In genomic region chr4:86689056-86689735, GRCm38 (mm10) we compare ENCODE assay signal across 15 mouse cellular contexts. TPM values are rescaled to one million over a fixed set of nuclear protein-coding genes. Genes with fewer than 3 reads are reported as not detected.
DNase-seq lines count a peak whose midpoint lies in the region; ATAC-seq and TF ChIP-seq lines count a peak whose summit lies in the region.
"Had no signal": no experiment of that assay in that cellular context is flagged by ENCODE, and none has a peak within 500 bp of the region (broad histone marks: within the 10 kb centered on the region; RNA-seq: fewer than 3 reads in every experiment).

No protein-coding gene starts in this region.

- TF ChIP-seq EP300 in lung, postnatal 0 days (IDR thresholded peaks at IDR 0.05): no peak

- peaks cover 55% of the 10 kb centered on the region for H3K4me1 ChIP-seq in bone marrow macrophage, adult 2 months (ENCODE audit: control insufficient read depth, insufficient read depth, low read length)
- peaks cover 11% of the 10 kb centered on the region for H3K4me1 ChIP-seq in lung, postnatal 0 days (ENCODE audit: insufficient read depth, low read depth, low read length)
- H3K4me1 ChIP-seq in forebrain, postnatal 0 days (ENCODE audit: insufficient read depth): no peaks in the 10 kb centered on the region
- H3K4me1 ChIP-seq: neural tube, embryonic 12.5 days had no signal

- peak; percentile 94 for DNase-seq in heart, adult 11 months
- DNase-seq in heart, adult 8-10 months (ENCODE audit: low spot score): no peak
- DNase-seq in heart, postnatal 4 days: peak; percentile 28
- peak; percentile 73 for DNase-seq in lung, postnatal 0 days (ENCODE audit: low spot score)
- DNase-seq in layer of hippocampus, adult 9-11 months: no peak
- DNase-seq in forebrain, postnatal 0 days: no peak
- DNase-seq in layer of hippocampus, adult 18-20 months (ENCODE audit: low spot score in 2 of 2): no peak
- DNase-seq: embryo, embryonic 11 days; gastrocnemius, postnatal 14 days; midbrain, embryonic 14.5 days had no signal

- no peak for TF ChIP-seq POLR2A in bone marrow macrophage, adult 2 months (IDR thresholded peaks at IDR 0.05; ENCODE audit: borderline replicate concordance, low read depth, low read length)

- no peak overlapping the region for H3K9ac ChIP-seq in lung, postnatal 0 days (replicated peaks; ENCODE audit: low read depth)
- no peak overlapping the region for H3K9ac ChIP-seq in forebrain, postnatal 0 days
- H3K9ac ChIP-seq: hindbrain, embryonic 14.5 days; limb, embryonic 12.5 days; neural tube, embryonic 12.5 days had no signal

- peak overlapping the region; percentile 92 for H3K27ac ChIP-seq in bone marrow macrophage, adult 2 months (ENCODE audit: insufficient read depth, low read depth, low read length)
- peak overlapping the region; percentile 88 for H3K27ac ChIP-seq in lung, postnatal 0 days (ENCODE audit: low read length)
- H3K27ac ChIP-seq in forebrain, postnatal 0 days (ENCODE audit: low read depth, low read length): no peak overlapping the region
- H3K27ac ChIP-seq: hindbrain, embryonic 14.5 days; layer of hippocampus, adult 2 months; limb, embryonic 12.5 days; neural tube, embryonic 12.5 days had no signal

- no peak overlapping the region for H3K4me3 ChIP-seq in bone marrow macrophage, adult 2 months (ENCODE audit: insufficient read depth, low read length)
- H3K4me3 ChIP-seq in lung, postnatal 0 days (ENCODE audit: low read depth, low read length): no peak overlapping the region
- H3K4me3 ChIP-seq in forebrain, postnatal 0 days (ENCODE audit: low read depth, low read length): no peak overlapping the region
- H3K4me3 ChIP-seq: layer of hippocampus, adult 2 months; limb, embryonic 12.5 days; neural tube, embryonic 12.5 days had no signal

- no peak overlapping the region for H3K4me2 ChIP-seq in lung, postnatal 0 days (replicated peaks; ENCODE audit: low read depth, low read length)
- no peak overlapping the region for H3K4me2 ChIP-seq in forebrain, postnatal 0 days (ENCODE audit: low read depth)
- H3K4me2 ChIP-seq: hindbrain, embryonic 14.5 days; limb, embryonic 12.5 days; neural tube, embryonic 12.5 days had no signal

- no peaks in the 10 kb centered on the region for H3K27me3 ChIP-seq in lung, postnatal 0 days (replicated peaks; ENCODE audit: insufficient read depth, low read length)
- no peaks in the 10 kb centered on the region for H3K27me3 ChIP-seq in forebrain, postnatal 0 days (ENCODE audit: insufficient read depth, low read length)
- H3K27me3 ChIP-seq: limb, embryonic 12.5 days; neural tube, embryonic 12.5 days had no signal

- no peaks in the 10 kb centered on the region for H3K9me3 ChIP-seq in lung, postnatal 0 days (ENCODE audit: low read length)
- H3K9me3 ChIP-seq in forebrain, postnatal 0 days (ENCODE audit: low read length): no peaks in the 10 kb centered on the region
- H3K9me3 ChIP-seq: limb, embryonic 12.5 days; neural tube, embryonic 12.5 days had no signal

- ATAC-seq in lung, postnatal 0 days: peak; percentile 30
- ATAC-seq in forebrain, postnatal 0 days: no peak

- H3K36me3 ChIP-seq in lung, postnatal 0 days (ENCODE audit: insufficient read depth, low read length): no peaks in the 10 kb centered on the region
- H3K36me3 ChIP-seq in forebrain, postnatal 0 days (ENCODE audit: insufficient read depth): no peaks in the 10 kb centered on the region
- H3K36me3 ChIP-seq: limb, embryonic 12.5 days; neural tube, embryonic 12.5 days had no signal

- 35% methylated on average over 10 of the region's 10 CpGs for WGBS in lung, postnatal 0 days
- 74% methylated on average over 10 of the region's 10 CpGs for WGBS in forebrain, postnatal 0 days

- no peak for TF ChIP-seq CTCF in bone marrow macrophage, adult 2 months (IDR thresholded peaks at IDR 0.05; ENCODE audit: low read depth, low read length)
- TF ChIP-seq CTCF in lung, postnatal 0 days (IDR thresholded peaks at IDR 0.05): peak; percentile 20; the same call in 1 of the 2 replicates
- no peak for TF ChIP-seq CTCF in forebrain, postnatal 0 days (IDR thresholded peaks at IDR 0.05; ENCODE audit: low read depth)

RNA-seq across cellular contexts. Expression of gene Plin2, which starts 19.3 kb away (rescaled TPM):
- total RNA-seq in heart, adult 8-10 months (2022): 100 to 1,000 TPM; 111 to 155 (median 132) TPM
- polyA plus RNA-seq in bone marrow macrophage, adult 2 months (2012; ENCODE audit: insufficient read depth, insufficient read length, missing spikeins): 397 and 415 TPM in 2 replicates
- 100 to 1,000 TPM in 1 of 2 experiments, 10 to 100 TPM in 1; 99.8 to 104 TPM for total RNA-seq in heart, postnatal 4 days (2021)
- polyA plus RNA-seq in lung, postnatal 0 days (2015; fragmentation: Nextera tagmentation; extraction: Ambion mirVana): 220 and 252 TPM in 2 replicates
- total RNA-seq in forebrain, postnatal 0 days (2014; rRNA removed): 32.7 and 35.5 TPM in 2 replicates
- 35.5 and 36.2 TPM in 2 replicates for polyA plus RNA-seq in forebrain, postnatal 0 days (2015; fragmentation: Nextera tagmentation; extraction: Ambion mirVana)
- total RNA-seq in layer of hippocampus, adult 18-20 months (2021): 10 to 100 TPM; 16.3 to 16.4 TPM

RNA-seq across cellular contexts. Expression of gene Dennd4c, which starts 59.2 kb away (rescaled TPM):
- total RNA-seq in heart, adult 8-10 months (2022): 10 to 100 TPM; 31.8 to 40.0 (median 36.5) TPM
- 48.6 and 56.5 TPM in 2 replicates for polyA plus RNA-seq in bone marrow macrophage, adult 2 months (2012; ENCODE audit: insufficient read depth, insufficient read length, missing spikeins)
- 10 to 100 TPM; 26.2 to 33.0 TPM for total RNA-seq in heart, postnatal 4 days (2021)
- 3.6 and 5.3 TPM in 2 replicates for polyA plus RNA-seq in lung, postnatal 0 days (2015; fragmentation: Nextera tagmentation; extraction: Ambion mirVana)
- total RNA-seq in forebrain, postnatal 0 days (2014; rRNA removed): 11.6 and 28.7 TPM in 2 replicates
- polyA plus RNA-seq in forebrain, postnatal 0 days (2015; fragmentation: Nextera tagmentation; extraction: Ambion mirVana): 0.89 and 1.9 TPM in 2 replicates
- 10 to 100 TPM in 1 of 2 experiments, 1 to 10 TPM in 1; 10.0 to 10.5 TPM for total RNA-seq in layer of hippocampus, adult 18-20 months (2021)

Comparison
In these comparisons a context has a peak if more than half of its experiments do, and no peak if none do; other contexts are left out.
1. DNase-seq: peak in heart, adult 11 months (single experiment), heart, postnatal 4 days (single experiment) and lung, postnatal 0 days (single experiment); none in heart, adult 8-10 months (single experiment), layer of hippocampus, adult 9-11 months (single experiment), forebrain, postnatal 0 days (single experiment) and layer of hippocampus, adult 18-20 months (0 of 2).